26 mouse cellular contexts compared by ENCODE assay signal in the genomic region with DNA sequence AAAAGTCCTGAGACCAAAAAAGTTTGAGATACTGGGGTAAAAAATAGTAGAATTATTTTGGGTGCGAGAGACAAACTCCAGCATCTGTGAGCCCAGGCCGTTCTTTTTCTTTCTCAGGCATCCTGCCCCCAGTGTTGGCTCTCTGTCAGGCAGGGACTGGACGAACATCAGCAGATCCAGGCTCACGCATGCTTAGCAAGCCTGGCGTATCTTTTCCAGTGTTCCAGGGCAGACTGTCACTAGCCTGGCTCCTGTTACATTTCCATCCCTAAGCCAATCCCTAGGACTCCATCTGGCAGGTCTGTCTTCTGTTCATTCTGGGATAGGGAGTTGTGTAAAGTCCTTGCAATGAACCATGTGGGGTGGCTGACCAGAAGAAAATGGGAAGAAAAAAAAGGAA. TPM values are rescaled to one million over a fixed set of nuclear protein-coding genes. Genes with fewer than 3 reads are reported as not detected.
DNase-seq lines count a peak whose midpoint lies in the region; ATAC-seq and TF ChIP-seq lines count a peak whose summit lies in the region.
"Had no signal": no experiment of that assay in that cellular context is flagged by ENCODE, and none has a peak within 500 bp of the region (broad histone marks: within the 10 kb centered on the region; RNA-seq: fewer than 3 reads in every experiment).

No protein-coding gene starts in this region.

- WGBS in forebrain, postnatal 0 days: 76% methylated on average over 5 of the region's 5 CpGs
- 87% methylated on average over 5 of the region's 5 CpGs for WGBS in forebrain, embryonic 10.5 days
- 86% methylated on average over 5 of the region's 5 CpGs for WGBS in hindbrain, embryonic 11.5 days

- intact Hi-C loops in left cerebral cortex, postnatal 4 days (cut with DNase I): no loop called here
- intact Hi-C loops in left cerebral cortex, postnatal 10 days (cut with DNase I): no loop called here

- no peak for TF ChIP-seq CTCF in forebrain, postnatal 0 days (IDR thresholded peaks at IDR 0.05; ENCODE audit: low read depth)

- H3K27me3 ChIP-seq in forebrain, postnatal 0 days (ENCODE audit: insufficient read depth, low read length): no peaks in the 10 kb centered on the region
- no peaks in the 10 kb centered on the region for H3K27me3 ChIP-seq in forebrain, embryonic 10.5 days (ENCODE audit: poor library complexity, severe bottlenecking)
- H3K27me3 ChIP-seq in hindbrain, embryonic 11.5 days (ENCODE audit: control insufficient read depth, insufficient read depth, low read length): no peaks in the 10 kb centered on the region
- H3K27me3 ChIP-seq: embryonic facial prominence, embryonic 15.5 days; forebrain, embryonic 15.5 days; limb, embryonic 15.5 days had no signal

- H3K36me3 ChIP-seq in forebrain, postnatal 0 days (ENCODE audit: insufficient read depth): no peaks in the 10 kb centered on the region
- no peaks in the 10 kb centered on the region for H3K36me3 ChIP-seq in forebrain, embryonic 10.5 days (replicated peaks)
- no peaks in the 10 kb centered on the region for H3K36me3 ChIP-seq in hindbrain, embryonic 11.5 days (ENCODE audit: control insufficient read depth, insufficient read depth, low read length)
- H3K36me3 ChIP-seq: embryonic facial prominence, embryonic 15.5 days; forebrain, embryonic 15.5 days; limb, embryonic 15.5 days had no signal

- peak; percentile 3 for DNase-seq in forebrain, postnatal 0 days
- no peak for DNase-seq in forebrain, embryonic 10.5 days (ENCODE audit: extremely low spot score, low spot score)
- DNase-seq in heart, adult 9 months (ENCODE audit: low spot score in 2 of 2): peak; percentile 9 to 10
- DNase-seq in heart, adult 8-10 months (ENCODE audit: low spot score): no peak
- peak; percentile 7 for DNase-seq in left cerebral cortex, postnatal 4 days
- no peak for DNase-seq in left cerebral cortex, postnatal 10 days (ENCODE audit: extremely low spot score in 1 of 2, low spot score in 2 of 2)
- no peak for DNase-seq in hindbrain, embryonic 11.5 days (ENCODE audit: low spot score)
- DNase-seq: adrenal gland, postnatal 25 days; cerebellum, adult 11-12 months; kidney, adult 9 months; kidney, postnatal 14 days; layer of hippocampus, postnatal 36 days; lung, embryonic 14.5 days; midbrain, embryonic 14.5 days; right cerebral cortex, postnatal 25 days; thymus, adult 18-20 months; thymus, postnatal 36 days had no signal

- H3K27ac ChIP-seq in forebrain, postnatal 0 days (ENCODE audit: low read depth, low read length): no peak overlapping the region
- H3K27ac ChIP-seq in forebrain, embryonic 10.5 days: no peak overlapping the region
- H3K27ac ChIP-seq in hindbrain, embryonic 11.5 days (ENCODE audit: low read depth, low read length): no peak overlapping the region
- H3K27ac ChIP-seq: embryonic facial prominence, embryonic 15.5 days; forebrain, embryonic 15.5 days; heart, adult 2 months; limb, embryonic 15.5 days; liver, embryonic 14.5 days had no signal

- no peaks in the 10 kb centered on the region for H3K9me3 ChIP-seq in forebrain, postnatal 0 days (ENCODE audit: low read length)
- H3K9me3 ChIP-seq in forebrain, embryonic 10.5 days: no peaks in the 10 kb centered on the region
- no peaks in the 10 kb centered on the region for H3K9me3 ChIP-seq in hindbrain, embryonic 11.5 days (ENCODE audit: control insufficient read depth, low read length)
- H3K9me3 ChIP-seq: embryonic facial prominence, embryonic 15.5 days; forebrain, embryonic 15.5 days; limb, embryonic 15.5 days had no signal

- peak; percentile 58 for ATAC-seq in forebrain, postnatal 0 days
- ATAC-seq in megakaryocyte progenitor cell, adult 5-6 weeks (replicated peaks; ENCODE audit: poor library complexity): 0 out of 2 replicates have a peak, but pooled peaks have one; percentile 42
- ATAC-seq in hindbrain, embryonic 11.5 days (ENCODE audit: low FRiP score): no peak
- ATAC-seq: CD4-positive, CD25-positive, alpha-beta regulatory T cell, adult 4 months; forebrain, embryonic 15.5 days; hindbrain, embryonic 16.5 days; intestine, embryonic 16.5 days had no signal

- no peak overlapping the region for H3K9ac ChIP-seq in forebrain, postnatal 0 days
- H3K9ac ChIP-seq in hindbrain, embryonic 11.5 days (ENCODE audit: low read depth, low read length): no peak overlapping the region
- H3K9ac ChIP-seq: embryonic facial prominence, embryonic 15.5 days; forebrain, embryonic 15.5 days; limb, embryonic 15.5 days; liver, embryonic 14.5 days; lung, embryonic 14.5 days had no signal

- H3K4me1 ChIP-seq in forebrain, postnatal 0 days (ENCODE audit: insufficient read depth): no peaks in the 10 kb centered on the region
- no peaks in the 10 kb centered on the region for H3K4me1 ChIP-seq in forebrain, embryonic 10.5 days
- H3K4me1 ChIP-seq in hindbrain, embryonic 11.5 days (replicated peaks; ENCODE audit: control insufficient read depth, insufficient read depth, low read length): no peaks in the 10 kb centered on the region

- no peak overlapping the region for H3K4me3 ChIP-seq in forebrain, postnatal 0 days (ENCODE audit: low read depth, low read length)
- H3K4me3 ChIP-seq in forebrain, embryonic 10.5 days: no peak overlapping the region
- no peak overlapping the region for H3K4me3 ChIP-seq in hindbrain, embryonic 11.5 days (ENCODE audit: low read depth, low read length)
- H3K4me3 ChIP-seq: embryonic facial prominence, embryonic 15.5 days; forebrain, embryonic 15.5 days; heart, adult 2 months; limb, embryonic 15.5 days had no signal

- H3K4me2 ChIP-seq in forebrain, postnatal 0 days (ENCODE audit: low read depth): no peak overlapping the region
- H3K4me2 ChIP-seq in hindbrain, embryonic 11.5 days (replicated peaks; ENCODE audit: low read depth, low read length): no peak overlapping the region
- H3K4me2 ChIP-seq: embryonic facial prominence, embryonic 15.5 days; forebrain, embryonic 15.5 days; limb, embryonic 15.5 days; lung, embryonic 14.5 days had no signal

RNA-seq across cellular contexts. Expression of gene Arl8b, which starts 39.2 kb away (rescaled TPM):
- 70.3 and 75.9 TPM in 2 replicates for total RNA-seq in forebrain, postnatal 0 days (2014; rRNA removed)
- polyA plus RNA-seq in forebrain, postnatal 0 days (2015; fragmentation: Nextera tagmentation; extraction: Ambion mirVana): 88.4 and 97.6 TPM in 2 replicates
- polyA plus RNA-seq in forebrain, embryonic 10.5 days (2016; fragmentation: Nextera tagmentation; extraction: Ambion mirVana): 62.6 and 64.6 TPM in 2 replicates
- total RNA-seq in heart, adult 8-10 months (2022): 100 to 1,000 TPM in 2 of 4 experiments, 10 to 100 TPM in 2; 91.8 to 102 (median 97.3) TPM
- total RNA-seq in left cerebral cortex, postnatal 4 days (2021): 100 to 1,000 TPM; 112 to 122 TPM
- 100 to 1,000 TPM; 173 TPM for total RNA-seq in left cerebral cortex, postnatal 10 days (2021)
- total RNA-seq in megakaryocyte progenitor cell, adult 5-6 weeks (2015): 224 and 271 TPM in 2 replicates
- total RNA-seq in megakaryocyte progenitor cell, adult 5-6 weeks (2017): 71.1 and 83.9 TPM in 2 replicates
- 77.3 and 88.5 TPM in 2 replicates for polyA plus RNA-seq in hindbrain, embryonic 11.5 days (2014; fragmentation: Nextera tagmentation; extraction: Ambion mirVana)

Comparison
In these comparisons a context has a peak if more than half of its experiments do, and no peak if none do; other contexts are left out.
1. DNase-seq: peak in forebrain, postnatal 0 days (single experiment), heart, adult 9 months (2 of 2) and left cerebral cortex, postnatal 4 days (single experiment); none in forebrain, embryonic 10.5 days (single experiment), heart, adult 8-10 months (single experiment), left cerebral cortex, postnatal 10 days (0 of 2) and hindbrain, embryonic 11.5 days (single experiment).